Mouse (Mus musculus): ENCODE results near the gene Irf4. TPM values are rescaled to one million over a fixed set of nuclear protein-coding genes. Genes with fewer than 3 reads are reported as not detected.

The Irf4 gene
- polyA plus RNA-seq, 1 experiment from 2014 or later = not detected

DNA sequence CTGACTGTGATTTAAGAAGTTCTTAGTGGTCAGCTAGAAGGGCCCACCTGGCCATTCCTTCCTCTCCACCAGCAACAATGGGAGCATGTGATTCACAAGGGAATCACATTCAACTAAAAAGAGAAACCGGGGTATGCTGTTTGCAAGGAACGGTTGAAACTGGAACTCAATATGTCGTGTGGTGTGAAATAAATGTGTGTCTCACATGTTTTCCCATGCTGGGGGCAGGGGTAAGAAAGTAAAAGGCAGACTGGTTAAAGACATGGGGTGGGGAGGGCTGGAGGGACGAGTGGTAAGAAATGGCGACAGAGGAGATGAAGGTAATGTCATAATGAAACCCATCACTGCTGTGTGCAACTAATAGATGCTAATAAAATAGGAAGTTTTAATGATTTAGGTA lies 2.0 kb upstream of the Irf4 start:
- no peaks in the 10 kb centered on the region for H3K36me3 ChIP-seq
- DNase-seq (ENCODE audit: low spot score) = no peak
- H3K27ac ChIP-seq = no peak overlapping the region
- peaks cover 56% of the 10 kb centered on the region for H3K27me3 ChIP-seq (ENCODE audit: low read depth, poor library complexity, severe bottlenecking)
- peaks cover 25% of the 10 kb centered on the region for H3K4me1 ChIP-seq
- no peak overlapping the region for H3K4me3 ChIP-seq
- H3K9me3 ChIP-seq (replicated peaks) = no peaks in the 10 kb centered on the region
- whole genome bisulfite sequencing = 75% methylated on average over 5 of the region's 5 CpGs

DNA sequence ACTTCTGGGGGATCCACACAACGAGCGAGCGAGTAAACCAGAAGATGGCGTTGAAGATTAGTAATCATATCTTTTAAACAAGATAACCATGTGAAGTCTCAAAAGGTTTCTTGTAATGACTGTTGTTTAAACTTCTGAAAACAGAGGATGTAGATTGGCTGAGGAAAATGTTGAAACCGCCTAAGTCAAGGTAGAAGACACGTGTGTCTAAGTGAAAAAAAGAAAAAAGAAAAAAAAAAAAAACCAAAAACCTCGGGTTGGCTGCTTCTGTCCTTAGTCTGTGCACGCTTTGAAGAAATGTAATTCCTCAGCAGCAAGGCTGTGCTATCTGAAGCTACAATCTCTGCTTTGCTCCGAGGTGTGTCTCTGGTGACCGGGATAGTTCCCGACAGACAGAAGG lies 1.5 kb upstream of the Irf4 start:
- no peak for DNase-seq (ENCODE audit: low spot score)
- Histone ChIP-seq H3K4me1 (peaks cover 25% of the 10 kb centered on the region), H3K27me3 (ENCODE audit: low read depth, poor library complexity, severe bottlenecking) (peaks cover 61% of the 10 kb centered on the region)

DNA sequence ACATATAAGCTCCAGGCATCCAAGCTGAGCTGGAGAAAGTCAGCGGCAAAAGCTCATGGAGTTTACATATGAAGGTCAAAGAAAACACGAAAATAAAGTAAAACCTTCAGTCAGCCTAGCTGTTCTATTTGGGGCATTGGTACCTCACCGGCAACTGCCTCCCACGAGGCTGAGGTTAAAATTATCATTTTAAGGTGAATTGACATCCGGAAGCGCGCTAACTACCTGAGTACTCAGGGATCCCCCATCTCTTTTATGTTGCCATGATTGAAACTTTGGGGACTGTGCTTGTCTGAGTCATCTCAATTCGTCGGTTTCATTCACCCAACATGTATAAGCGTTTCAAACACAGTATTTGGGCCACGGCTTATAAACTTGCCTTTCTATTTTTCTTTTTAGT lies 705 bp upstream of the Irf4 start:
- DNase-seq (ENCODE audit: low spot score) = no peak
- peaks cover 25% of the 10 kb centered on the region for H3K4me1 ChIP-seq
- no peak overlapping the region for H3K4me3 ChIP-seq
- no peaks in the 10 kb centered on the region for H3K36me3 ChIP-seq
- H3K27ac ChIP-seq = no peak overlapping the region
- WGBS = 52% methylated on average over 11 of the region's 11 CpGs
- peaks cover 69% of the 10 kb centered on the region for H3K27me3 ChIP-seq (ENCODE audit: low read depth, poor library complexity, severe bottlenecking)
- H3K9me3 ChIP-seq (replicated peaks) = no peaks in the 10 kb centered on the region

More for the DNA sequence above, 1.5 kb upstream of the Irf4 start:
- Histone ChIP-seq H3K9me3 (replicated peaks) (no peaks in the 10 kb centered on the region), H3K27ac (no peak overlapping the region), H3K4me3 (no peak overlapping the region), H3K36me3 (no peaks in the 10 kb centered on the region)
- WGBS = 75% methylated on average over 11 of the region's 11 CpGs

DNA sequence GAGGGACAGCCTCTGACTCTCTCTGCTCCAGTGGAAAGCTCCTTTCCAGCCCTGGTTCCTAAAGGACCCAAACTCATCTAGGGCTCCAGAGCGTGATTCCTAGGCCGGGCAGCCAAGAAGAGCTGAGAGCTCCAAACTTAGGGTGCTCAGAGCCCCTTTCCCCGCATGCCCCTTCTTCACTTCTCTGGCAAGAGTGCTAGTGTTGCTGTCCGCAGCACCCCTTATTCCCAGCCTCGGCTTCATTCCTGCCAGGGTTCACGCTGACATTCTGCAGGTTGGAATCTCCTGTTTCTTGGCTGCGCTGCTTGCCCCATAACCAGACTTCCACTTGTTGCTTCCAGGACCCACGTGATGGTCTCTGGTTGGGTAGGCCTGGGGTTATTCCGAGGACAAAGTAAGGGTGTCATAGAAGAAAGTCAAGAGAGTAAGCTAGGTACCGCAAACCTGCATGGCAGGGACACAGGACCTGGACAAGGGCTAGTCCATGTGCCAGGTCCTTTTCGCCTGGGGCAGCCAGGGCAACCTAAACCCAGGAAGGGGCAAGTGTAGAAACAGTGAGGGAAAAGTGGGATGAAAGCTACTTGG lies 623 bp downstream of the Irf4 start:
- peak; percentile 46 for DNase-seq (ENCODE audit: low spot score)
- H3K27ac ChIP-seq = no peak overlapping the region
- H3K36me3 ChIP-seq = no peaks in the 10 kb centered on the region
- H3K4me3 ChIP-seq = peak overlapping the region; percentile 49
- no peaks in the 10 kb centered on the region for H3K9me3 ChIP-seq (replicated peaks)
- peaks cover 25% of the 10 kb centered on the region for H3K4me1 ChIP-seq
- 4% methylated on average over 11 of the region's 11 CpGs for WGBS
- H3K27me3 ChIP-seq (ENCODE audit: low read depth, poor library complexity, severe bottlenecking) = peaks cover 74% of the 10 kb centered on the region

DNA sequence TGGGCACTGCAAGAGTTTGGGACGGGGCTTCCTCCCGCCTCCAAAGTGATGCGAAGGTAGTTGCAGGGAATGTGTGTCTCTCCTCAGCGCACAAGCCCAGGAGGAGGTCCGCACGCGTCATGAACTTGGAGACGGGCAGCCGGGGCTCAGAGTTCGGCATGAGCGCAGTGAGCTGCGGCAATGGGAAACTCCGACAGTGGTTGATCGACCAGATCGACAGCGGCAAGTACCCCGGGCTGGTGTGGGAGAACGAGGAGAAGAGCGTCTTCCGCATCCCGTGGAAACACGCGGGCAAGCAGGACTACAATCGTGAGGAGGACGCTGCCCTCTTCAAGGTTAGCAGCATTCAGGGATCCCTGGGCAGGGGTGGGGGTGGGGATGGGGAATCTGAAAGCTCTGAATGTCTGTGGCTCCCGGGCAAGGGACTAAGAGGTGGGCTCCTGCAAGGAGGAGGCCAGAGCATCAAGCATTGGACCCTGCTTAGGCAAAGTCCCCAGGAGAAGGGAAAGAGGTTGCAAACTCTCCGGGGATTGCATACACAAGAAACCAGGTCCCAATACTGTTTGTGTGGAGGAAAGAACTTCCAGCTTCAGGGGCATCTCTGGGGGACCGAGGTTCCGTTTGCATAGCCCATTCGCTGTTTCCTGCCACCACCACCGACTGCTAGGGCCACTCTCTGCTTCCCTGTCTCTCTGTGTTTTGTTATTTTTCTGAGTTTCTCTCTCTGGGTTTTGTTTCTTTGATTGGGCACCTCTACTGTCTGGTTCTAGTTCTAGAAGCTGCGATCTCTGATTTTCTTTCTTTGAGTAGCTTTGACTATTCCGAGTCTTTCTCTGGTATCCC lies 1.7 kb downstream of the Irf4 start:
- Histone ChIP-seq H3K4me1 (peaks cover 25% of the 10 kb centered on the region), H3K27ac (no peak overlapping the region), H3K4me3 (peak overlapping the region; percentile 49), H3K9me3 (replicated peaks) (no peaks in the 10 kb centered on the region), H3K36me3 (no peaks in the 10 kb centered on the region), H3K27me3 (ENCODE audit: low read depth, poor library complexity, severe bottlenecking) (peaks cover 74% of the 10 kb centered on the region)
- peak; percentile 51 for DNase-seq (ENCODE audit: low spot score)
- 2% methylated on average over 33 of the region's 33 CpGs for WGBS

DNA sequence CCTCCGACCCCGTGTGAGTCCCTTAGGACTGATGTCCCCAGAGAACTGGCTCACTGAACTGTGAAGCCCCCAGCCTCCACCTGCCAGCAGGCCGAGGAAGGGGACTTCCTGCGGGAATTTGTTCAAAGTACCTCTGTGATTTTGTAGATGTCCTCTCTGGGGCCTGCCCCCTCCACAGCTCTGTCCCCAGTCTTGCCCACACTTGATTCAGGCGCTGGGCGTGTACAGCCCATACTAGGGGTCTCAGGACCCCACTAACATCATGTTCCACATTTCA lies 2.2 kb downstream of the Irf4 start:
- WGBS = 29% methylated on average over 6 of the region's 6 CpGs
- Histone ChIP-seq H3K27ac (no peak overlapping the region), H3K4me1 (peaks cover 25% of the 10 kb centered on the region), H3K27me3 (ENCODE audit: low read depth, poor library complexity, severe bottlenecking) (peaks cover 74% of the 10 kb centered on the region), H3K36me3 (no peaks in the 10 kb centered on the region), H3K4me3 (no peak overlapping the region), H3K9me3 (replicated peaks) (no peaks in the 10 kb centered on the region)
- no peak for DNase-seq (ENCODE audit: low spot score)

DNA sequence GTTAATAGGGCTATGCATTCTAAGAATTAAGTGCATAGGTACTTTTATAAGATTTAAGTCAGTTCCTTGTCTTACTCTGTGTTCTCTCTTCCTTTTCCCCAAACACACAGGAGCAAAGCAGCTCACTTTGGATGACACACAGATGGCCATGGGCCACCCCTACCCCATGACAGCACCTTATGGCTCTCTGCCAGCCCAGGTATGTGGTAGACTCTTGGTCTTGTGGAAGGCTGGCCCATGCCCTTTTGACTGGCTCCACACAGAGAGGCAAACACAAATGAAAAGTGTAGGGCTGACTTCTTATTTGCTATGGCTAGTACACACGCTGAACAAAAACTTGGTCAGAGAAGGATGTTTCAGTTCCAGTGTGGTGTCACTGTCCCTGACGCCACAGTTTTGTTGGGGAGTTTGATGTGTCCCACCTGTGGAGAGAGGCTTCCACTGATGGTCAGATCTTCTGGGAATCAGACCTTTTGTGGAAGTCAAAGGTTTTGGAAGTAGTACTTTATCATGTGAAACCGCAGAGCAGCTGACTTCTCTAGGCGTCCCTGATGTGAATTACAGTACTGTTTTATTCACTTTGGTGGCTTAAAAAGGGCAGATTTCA lies 3.7 kb downstream of the Irf4 start:
- Histone ChIP-seq H3K4me3 (no peak overlapping the region), H3K9me3 (replicated peaks) (no peaks in the 10 kb centered on the region), H3K36me3 (no peaks in the 10 kb centered on the region), H3K27me3 (ENCODE audit: low read depth, poor library complexity, severe bottlenecking) (peaks cover 62% of the 10 kb centered on the region), H3K4me1 (peaks cover 25% of the 10 kb centered on the region), H3K27ac (no peak overlapping the region)
- DNase-seq (ENCODE audit: low spot score) = no peak
- WGBS = 89% methylated on average over 4 of the region's 4 CpGs

DNA sequence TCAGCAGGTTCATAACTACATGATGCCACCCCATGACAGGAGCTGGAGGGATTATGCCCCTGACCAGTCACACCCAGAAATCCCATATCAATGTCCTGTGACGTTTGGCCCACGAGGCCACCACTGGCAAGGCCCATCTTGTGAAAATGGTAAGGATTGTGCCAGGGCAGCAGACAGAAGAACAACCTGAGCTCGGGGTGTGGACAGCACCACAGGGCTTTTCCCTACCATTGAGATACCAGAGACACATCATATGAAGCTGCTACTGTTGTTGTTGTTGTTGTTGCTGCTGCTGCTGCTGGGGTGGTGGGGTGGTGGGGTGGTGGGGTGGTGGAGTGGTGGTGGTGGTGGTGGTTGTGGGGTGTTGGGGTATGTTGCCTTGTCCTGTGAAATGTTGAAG lies 4.4 kb downstream of the Irf4 start:
- DNase-seq (ENCODE audit: low spot score) = no peak
- H3K27me3 ChIP-seq (ENCODE audit: low read depth, poor library complexity, severe bottlenecking) = peaks cover 54% of the 10 kb centered on the region
- WGBS = 92% methylated on average over 3 of the region's 3 CpGs
- H3K27ac ChIP-seq = no peak overlapping the region
- no peaks in the 10 kb centered on the region for H3K36me3 ChIP-seq
- no peaks in the 10 kb centered on the region for H3K9me3 ChIP-seq (replicated peaks)
- no peak overlapping the region for H3K4me3 ChIP-seq
- H3K4me1 ChIP-seq = peaks cover 25% of the 10 kb centered on the region

DNA sequence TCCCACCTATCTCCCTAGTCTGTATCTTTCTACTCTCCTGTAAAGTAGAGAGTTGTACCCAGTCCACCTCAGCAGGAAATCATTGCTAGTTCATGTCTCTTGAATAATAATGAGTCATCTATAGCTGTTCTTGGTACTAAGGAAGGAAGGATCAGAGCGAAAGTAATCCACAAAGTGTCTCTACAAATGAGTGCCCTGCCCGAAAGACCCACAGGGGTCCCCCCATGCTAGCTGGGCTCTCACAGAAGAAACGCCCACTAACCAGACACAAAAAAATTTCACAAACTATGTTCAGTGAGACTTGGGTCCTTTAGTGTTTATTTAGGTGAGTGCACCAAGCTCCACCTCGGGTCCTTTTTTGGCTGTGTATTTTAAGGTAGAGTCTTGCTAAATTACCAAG lies 5.0 kb downstream of the Irf4 start:
- no peaks in the 10 kb centered on the region for H3K9me3 ChIP-seq (replicated peaks)
- no peaks in the 10 kb centered on the region for H3K36me3 ChIP-seq
- no peak overlapping the region for H3K4me3 ChIP-seq
- WGBS = 88% methylated on average over 4 of the region's 4 CpGs
- DNase-seq (ENCODE audit: low spot score) = no peak
- no peak overlapping the region for H3K27ac ChIP-seq
- peaks cover 20% of the 10 kb centered on the region for H3K4me1 ChIP-seq
- peaks cover 48% of the 10 kb centered on the region for H3K27me3 ChIP-seq (ENCODE audit: low read depth, poor library complexity, severe bottlenecking)

DNA sequence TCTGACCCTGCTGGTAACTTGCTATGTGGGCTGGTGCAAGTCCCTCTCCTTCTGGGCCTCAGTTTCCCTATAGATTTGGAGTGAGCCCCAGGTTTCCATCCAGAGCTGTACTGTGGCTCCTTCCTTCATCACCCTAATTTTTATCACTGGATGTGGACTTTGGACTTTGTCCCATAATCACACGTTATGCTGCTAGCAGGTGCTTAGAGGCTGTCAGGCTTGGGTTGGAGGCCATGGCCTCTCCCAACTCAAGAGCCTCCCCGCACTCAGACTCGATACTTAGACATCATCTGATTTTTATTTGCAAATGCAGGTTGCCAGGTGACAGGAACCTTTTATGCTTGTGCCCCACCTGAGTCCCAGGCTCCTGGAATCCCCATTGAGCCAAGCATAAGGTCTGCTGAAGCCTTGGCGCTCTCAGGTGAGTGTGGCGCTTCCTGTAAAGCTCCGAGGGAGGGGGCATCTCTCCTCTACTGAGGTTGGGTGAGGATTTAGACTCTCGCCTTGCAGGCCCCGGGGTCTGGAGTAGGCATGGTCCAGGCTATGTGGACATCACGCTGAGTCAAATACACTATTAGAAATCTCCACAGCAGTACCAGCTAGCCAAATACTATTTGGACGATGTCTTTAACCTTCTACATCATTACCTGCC lies 5.9 kb downstream of the Irf4 start:
- Histone ChIP-seq H3K36me3 (no peaks in the 10 kb centered on the region), H3K27me3 (ENCODE audit: low read depth, poor library complexity, severe bottlenecking) (peaks cover 39% of the 10 kb centered on the region), H3K9me3 (replicated peaks) (no peaks in the 10 kb centered on the region), H3K27ac (no peak overlapping the region), H3K4me3 (no peak overlapping the region), H3K4me1 (peaks cover 11% of the 10 kb centered on the region)
- WGBS = 88% methylated on average over 10 of the region's 10 CpGs
- no peak for DNase-seq (ENCODE audit: low spot score)

DNA sequence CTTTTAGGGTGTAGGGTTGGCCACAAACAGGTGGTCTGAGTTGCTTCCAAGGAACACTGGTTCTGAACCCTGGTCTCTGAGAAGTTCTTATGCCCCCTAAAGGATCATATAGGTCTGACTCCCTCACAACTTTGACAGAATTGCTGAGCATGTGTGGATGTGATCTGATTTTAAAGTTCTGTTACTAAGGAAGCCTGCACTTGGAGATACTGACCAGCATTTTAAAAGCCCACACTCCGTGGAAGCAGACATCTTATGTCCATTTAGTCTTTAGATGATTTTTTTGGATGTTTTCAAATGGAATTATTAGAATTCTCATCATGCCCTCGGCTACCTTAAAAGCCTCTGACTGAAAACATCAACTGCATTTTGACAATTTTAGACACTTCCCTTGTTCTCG lies 6.6 kb downstream of the Irf4 start:
- no peak for DNase-seq (ENCODE audit: low spot score)
- Histone ChIP-seq H3K4me1 (peaks cover 6% of the 10 kb centered on the region), H3K27me3 (ENCODE audit: low read depth, poor library complexity, severe bottlenecking) (peaks cover 33% of the 10 kb centered on the region), H3K36me3 (no peaks in the 10 kb centered on the region), H3K27ac (no peak overlapping the region), H3K9me3 (replicated peaks) (no peaks in the 10 kb centered on the region), H3K4me3 (no peak overlapping the region)
- WGBS = 78% methylated on average over 3 of the region's 3 CpGs

DNA sequence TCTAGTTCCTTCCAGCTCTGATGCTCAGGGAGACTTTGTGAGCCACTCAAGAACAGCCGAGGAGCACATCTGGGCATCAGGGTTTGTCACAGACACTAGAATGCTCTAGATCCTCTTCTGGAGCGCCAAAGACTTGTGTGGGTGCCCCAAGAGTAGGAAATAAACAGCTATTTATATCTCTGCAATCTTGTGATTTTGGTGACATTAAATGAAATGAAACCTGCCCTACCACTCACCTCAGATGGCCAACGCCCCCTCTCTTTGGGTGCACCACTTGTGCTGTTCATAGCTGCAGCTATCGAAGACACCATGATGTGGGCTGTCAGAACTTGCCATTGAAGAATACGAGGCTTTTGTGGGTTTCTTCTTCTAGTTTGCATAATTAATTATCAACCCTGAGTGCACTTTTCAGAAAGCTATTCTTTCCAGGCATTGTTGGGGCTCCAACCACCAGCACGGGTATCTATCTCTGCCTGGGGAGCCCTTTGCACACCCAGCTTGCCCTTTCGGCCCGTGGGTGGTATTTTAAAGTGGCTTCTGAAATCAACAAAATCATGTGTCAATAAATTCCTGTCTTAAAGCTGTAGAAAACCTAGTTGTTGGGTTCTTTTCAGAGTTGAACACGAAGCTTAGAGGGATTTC lies 7.1 kb downstream of the Irf4 start:
- DNase-seq (ENCODE audit: low spot score) = no peak
- Histone ChIP-seq H3K4me3 (no peak overlapping the region), H3K27me3 (ENCODE audit: low read depth, poor library complexity, severe bottlenecking) (peaks cover 28% of the 10 kb centered on the region), H3K9me3 (replicated peaks) (no peaks in the 10 kb centered on the region), H3K27ac (no peak overlapping the region), H3K36me3 (no peaks in the 10 kb centered on the region), H3K4me1 (0 out of 2 replicates have a peak, but pooled peaks cover under 1% of the 10 kb centered on the region)
- 85% methylated on average over 9 of the region's 9 CpGs for WGBS
